Mouse (Mus musculus): ENCODE data around the gene Phpt1. TPM values are rescaled to one million over a fixed set of nuclear protein-coding genes. Genes with fewer than 3 reads are reported as not detected.

The Phpt1 gene
- polyA plus RNA-seq, 1 experiment from 2014 or later = 36.3 TPM

DNA sequence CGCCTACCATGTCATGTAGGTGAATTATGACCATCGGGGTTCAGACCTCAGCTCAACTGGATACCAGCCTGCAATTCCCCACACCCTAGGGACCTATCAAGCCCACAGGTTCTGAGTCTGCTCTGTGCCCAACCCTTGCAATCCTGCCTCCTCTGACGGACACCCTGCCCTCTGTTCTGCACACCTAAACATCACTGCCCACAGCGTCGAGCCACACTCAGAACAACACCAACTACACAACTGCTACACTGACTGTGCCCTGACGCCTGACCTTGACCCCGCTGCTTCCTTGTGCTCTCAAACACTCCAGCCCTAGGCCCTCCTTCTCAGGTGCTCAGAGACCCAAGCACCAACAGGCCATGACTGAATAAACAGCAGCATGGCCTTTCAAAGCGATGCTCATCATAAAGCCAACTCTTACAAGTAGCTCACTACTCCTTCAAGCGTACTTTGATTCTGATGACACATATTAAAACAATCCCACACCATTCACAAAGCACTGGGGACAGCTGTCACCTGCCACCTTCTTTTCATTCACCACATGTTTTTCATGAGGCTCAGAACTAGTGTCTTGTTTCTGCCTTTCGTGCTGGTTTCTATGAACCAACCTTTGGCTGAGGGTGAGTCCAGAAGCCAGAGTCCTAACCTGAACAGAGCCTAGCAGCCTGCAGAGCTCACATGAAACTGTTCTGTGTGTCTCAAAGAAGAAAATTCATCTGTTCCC is 33.2 kb downstream of the Phpt1 start:
- H3K9ac ChIP-seq = no peak overlapping the region
- H3K4me2 ChIP-seq = no peak overlapping the region
- no peaks in the 10 kb centered on the region for H3K9me3 ChIP-seq (replicated peaks)
- 84% methylated on average over 10 of the region's 10 CpGs for whole genome bisulfite sequencing (ENCODE audit: insufficient replicate concordance)
- H3K4me1 ChIP-seq (replicated peaks) = peaks cover 19% of the 10 kb centered on the region
- H3K4me3 ChIP-seq (replicated peaks) = no peak overlapping the region
- no peak for ATAC-seq (ENCODE audit: insufficient read depth)
- no peak overlapping the region for H3K27ac ChIP-seq (replicated peaks)
- peaks cover 26% of the 10 kb centered on the region for H3K36me3 ChIP-seq (replicated peaks)
- no peaks in the 10 kb centered on the region for H3K27me3 ChIP-seq

DNA sequence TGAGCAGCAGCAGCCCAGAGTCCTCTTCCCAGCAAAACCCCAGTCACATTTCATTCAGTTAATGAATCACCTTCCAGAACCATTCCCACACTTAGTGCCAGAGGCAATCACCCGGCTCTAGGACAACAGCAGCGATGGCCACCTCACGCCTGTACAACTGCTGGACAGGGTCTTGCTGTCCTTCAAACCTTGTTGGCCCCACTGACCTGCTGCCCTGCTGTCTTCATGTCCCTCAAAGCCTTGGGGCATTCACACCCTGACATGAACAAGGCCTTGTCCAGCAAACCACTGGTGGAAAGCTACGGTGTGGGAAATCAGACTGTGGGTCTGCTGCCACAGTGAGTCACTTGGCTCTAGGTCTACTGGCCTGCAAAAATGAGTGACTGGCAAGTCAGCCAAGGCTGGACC is 34.5 kb downstream of the Phpt1 start:
- 85% methylated on average over 4 of the region's 4 CpGs for WGBS (ENCODE audit: insufficient replicate concordance)
- Histone ChIP-seq H3K9ac (no peak overlapping the region), H3K27me3 (no peaks in the 10 kb centered on the region), H3K27ac (replicated peaks) (no peak overlapping the region), H3K4me2 (no peak overlapping the region), H3K4me1 (replicated peaks) (peaks cover 11% of the 10 kb centered on the region), H3K4me3 (replicated peaks) (no peak overlapping the region), H3K36me3 (replicated peaks) (peaks cover 38% of the 10 kb centered on the region), H3K9me3 (replicated peaks) (no peaks in the 10 kb centered on the region)
- no peak for ATAC-seq (ENCODE audit: insufficient read depth)

DNA sequence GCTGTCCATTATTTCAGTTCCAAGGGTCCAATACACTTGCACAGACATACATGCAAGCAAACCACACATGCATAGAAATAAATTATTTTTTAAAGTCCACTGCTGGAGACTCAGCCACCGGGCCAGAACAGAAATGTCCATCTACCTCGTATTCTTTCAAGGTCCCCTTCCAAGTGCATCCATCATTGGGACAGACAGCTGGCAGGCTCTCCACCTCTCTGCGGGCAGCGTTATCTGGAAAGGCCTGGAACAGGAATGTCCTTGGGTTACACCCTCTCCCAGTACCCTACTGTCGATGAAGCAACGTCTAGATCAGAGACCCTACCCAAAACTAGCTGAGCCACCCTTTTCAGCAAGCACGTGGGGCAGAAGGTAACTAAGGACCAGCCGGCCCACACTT is 38.5 kb downstream of the Phpt1 start:
- H3K4me2 ChIP-seq = no peak overlapping the region
- H3K9me3 ChIP-seq (replicated peaks) = no peaks in the 10 kb centered on the region
- H3K4me3 ChIP-seq (replicated peaks) = no peak overlapping the region
- WGBS (ENCODE audit: insufficient replicate concordance) = 84% methylated on average over 8 of the region's 8 CpGs
- H3K36me3 ChIP-seq (replicated peaks) = peaks cover 70% of the 10 kb centered on the region
- H3K27me3 ChIP-seq = no peaks in the 10 kb centered on the region
- no peak for ATAC-seq (ENCODE audit: insufficient read depth)
- peaks cover 7% of the 10 kb centered on the region for H3K4me1 ChIP-seq (replicated peaks)
- no peak overlapping the region for H3K27ac ChIP-seq (replicated peaks)
- no peak overlapping the region for H3K9ac ChIP-seq

DNA sequence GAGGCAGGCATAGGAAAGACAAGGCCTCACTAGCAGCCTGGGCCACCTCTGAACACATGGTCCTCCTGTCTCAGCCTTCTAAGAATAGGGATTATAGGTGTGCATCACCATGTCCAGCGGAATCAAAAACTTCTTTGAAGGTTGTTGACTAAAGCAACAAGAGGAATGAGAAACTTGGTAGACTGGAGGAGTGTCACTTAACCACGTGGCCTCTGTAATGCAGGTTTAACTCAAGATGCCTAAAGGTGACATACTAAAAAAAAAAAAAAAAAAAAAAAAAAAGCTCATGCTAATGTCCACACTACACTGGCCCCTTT is 40.2 kb downstream of the Phpt1 start:
- 87% methylated on average over 2 of the region's 2 CpGs for WGBS (ENCODE audit: insufficient replicate concordance)
- Histone ChIP-seq H3K4me1 (replicated peaks) (peaks cover 7% of the 10 kb centered on the region), H3K9ac (no peak overlapping the region), H3K4me3 (replicated peaks) (no peak overlapping the region), H3K27ac (replicated peaks) (no peak overlapping the region), H3K36me3 (replicated peaks) (peaks cover 82% of the 10 kb centered on the region), H3K4me2 (no peak overlapping the region), H3K27me3 (no peaks in the 10 kb centered on the region), H3K9me3 (replicated peaks) (no peaks in the 10 kb centered on the region)
- no peak for ATAC-seq (ENCODE audit: insufficient read depth)

DNA sequence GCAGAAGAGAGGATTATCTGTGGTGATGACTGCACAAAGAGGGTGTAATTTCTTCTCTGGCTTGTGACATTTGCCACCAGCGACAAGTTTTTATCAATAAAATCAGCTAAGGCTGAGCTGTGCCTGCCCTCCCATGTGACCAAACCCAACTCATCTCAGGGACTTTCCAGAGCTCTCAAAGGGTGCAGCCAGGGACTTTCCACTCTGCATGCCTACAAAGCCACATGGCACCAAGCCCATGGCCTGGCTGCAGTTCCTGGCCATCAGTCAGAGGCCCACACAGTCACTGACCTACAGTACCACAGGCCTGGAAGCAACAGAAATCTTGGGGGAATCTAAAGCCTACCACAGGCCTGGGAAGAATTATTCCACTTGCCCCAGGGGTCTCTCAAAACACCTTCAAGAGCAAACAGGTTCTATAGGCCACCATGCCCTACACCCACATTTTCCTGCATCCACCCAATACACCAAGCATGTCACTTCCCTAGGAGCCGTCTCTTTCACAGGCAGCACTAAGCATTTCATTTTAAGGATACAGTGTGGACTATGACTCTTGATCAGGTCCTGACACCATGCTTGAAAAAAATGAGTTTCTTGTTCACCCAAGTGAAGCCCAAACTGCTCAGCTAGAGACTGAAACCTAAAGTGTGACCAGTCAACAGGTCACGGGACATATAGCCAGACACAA is 40.7 kb downstream of the Phpt1 start:
- Histone ChIP-seq H3K4me1 (replicated peaks) (peaks cover 7% of the 10 kb centered on the region), H3K36me3 (replicated peaks) (peaks cover 87% of the 10 kb centered on the region), H3K27ac (replicated peaks) (no peak overlapping the region), H3K4me2 (no peak overlapping the region), H3K9ac (no peak overlapping the region), H3K27me3 (no peaks in the 10 kb centered on the region), H3K4me3 (replicated peaks) (no peak overlapping the region), H3K9me3 (replicated peaks) (no peaks in the 10 kb centered on the region)
- no peak for ATAC-seq (ENCODE audit: insufficient read depth)
- 58% methylated on average over 3 of the region's 3 CpGs for WGBS (ENCODE audit: insufficient replicate concordance)

DNA sequence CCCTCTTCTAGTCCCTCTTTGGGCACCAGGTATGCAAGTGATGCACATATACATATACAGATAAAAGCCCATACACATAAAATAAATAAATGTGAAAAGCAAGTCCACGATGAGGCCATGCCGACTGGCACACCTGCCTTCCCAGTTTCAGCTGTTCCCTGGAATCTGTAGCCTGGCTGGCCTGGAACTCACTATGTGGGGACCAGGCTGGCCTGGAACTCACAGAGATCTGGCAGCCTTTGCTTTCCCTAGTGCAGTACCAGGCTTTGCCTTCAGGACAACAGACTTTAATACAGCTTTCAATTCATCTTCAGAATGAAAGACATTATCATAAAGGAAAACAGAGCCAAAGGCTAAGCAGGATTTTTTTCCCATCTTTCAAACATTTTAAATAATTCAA is 41.3 kb downstream of the Phpt1 start:
- Histone ChIP-seq H3K9ac (no peak overlapping the region), H3K4me3 (replicated peaks) (no peak overlapping the region), H3K4me1 (replicated peaks) (peaks cover 7% of the 10 kb centered on the region), H3K9me3 (replicated peaks) (no peaks in the 10 kb centered on the region), H3K27me3 (no peaks in the 10 kb centered on the region), H3K4me2 (no peak overlapping the region), H3K36me3 (replicated peaks) (peaks cover 92% of the 10 kb centered on the region), H3K27ac (replicated peaks) (no peak overlapping the region)
- WGBS (ENCODE audit: insufficient replicate concordance) = 93% methylated on average over 2 of the region's 2 CpGs
- ATAC-seq (ENCODE audit: insufficient read depth) = no peak

DNA sequence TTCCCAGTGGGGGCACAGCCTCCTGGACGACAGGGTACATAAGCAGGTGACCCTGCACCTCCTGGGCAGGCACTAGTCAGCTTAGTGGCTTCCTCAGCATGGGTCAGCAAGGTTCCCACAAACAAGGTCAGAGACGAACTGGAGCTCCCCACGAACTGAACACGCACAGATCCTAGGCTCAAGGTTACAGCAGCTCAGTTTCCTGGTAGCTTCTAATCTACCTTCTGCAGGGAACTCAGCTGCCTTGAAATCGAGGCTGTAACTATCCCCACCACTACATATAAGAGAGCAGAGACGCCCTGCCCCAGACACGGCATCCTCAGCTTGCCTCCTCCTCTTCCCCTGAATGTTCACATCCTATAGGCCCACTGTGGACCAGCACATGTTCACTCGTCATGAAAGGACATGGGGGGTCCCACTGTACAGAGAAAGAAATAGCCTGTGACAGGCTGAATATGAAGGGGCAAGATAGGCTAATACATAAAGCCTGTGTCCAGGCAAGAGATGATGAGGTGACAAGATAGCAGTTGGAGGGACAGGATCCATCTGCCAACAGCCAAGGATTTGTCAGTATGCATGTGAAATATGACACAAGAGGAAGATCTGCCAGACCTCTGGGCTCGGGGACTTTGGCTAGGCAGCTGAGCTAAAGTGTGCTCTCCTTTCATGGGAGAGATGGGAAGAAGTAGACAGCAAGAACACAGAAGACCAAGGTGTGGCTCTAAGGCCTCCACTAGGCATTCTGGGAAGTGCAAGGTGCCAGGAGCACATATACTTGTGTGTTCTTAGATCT is 48.3 kb downstream of the Phpt1 start:
- Histone ChIP-seq H3K4me3 (replicated peaks) (no peak overlapping the region), H3K9me3 (replicated peaks) (no peaks in the 10 kb centered on the region), H3K27ac (replicated peaks) (no peak overlapping the region), H3K27me3 (no peaks in the 10 kb centered on the region), H3K36me3 (replicated peaks) (peaks cover 96% of the 10 kb centered on the region), H3K4me2 (no peak overlapping the region), H3K4me1 (replicated peaks) (no peaks in the 10 kb centered on the region), H3K9ac (no peak overlapping the region)
- no peak for ATAC-seq (ENCODE audit: insufficient read depth)
- 67% methylated on average over 9 of the region's 9 CpGs for WGBS (ENCODE audit: insufficient replicate concordance)

Other genes with a start within 250 kb of the Phpt1 start
- gene Man1b1, start 242.9 kb downstream of the Phpt1 start, polyA plus RNA-seq (2015; fragmentation: Nextera tagmentation; extraction: Ambion mirVana) = 15.9 and 17.1 TPM in 2 replicates
- gene Dpp7, start 218.9 kb downstream of the Phpt1 start, polyA plus RNA-seq (2015; fragmentation: Nextera tagmentation; extraction: Ambion mirVana) = 11.5 and 14.7 TPM in 2 replicates
- 15.1 and 15.4 TPM in 2 replicates for gene Uap1l1, start 209.5 kb downstream of the Phpt1 start, polyA plus RNA-seq (2015; fragmentation: Nextera tagmentation; extraction: Ambion mirVana)
- 18.5 and 19.5 TPM in 2 replicates for gene Sapcd2, start 202.9 kb downstream of the Phpt1 start, polyA plus RNA-seq (2015; fragmentation: Nextera tagmentation; extraction: Ambion mirVana)
- 0.58 and 0.71 TPM in 2 replicates for gene Entpd2, start 179.3 kb downstream of the Phpt1 start, polyA plus RNA-seq (2015; fragmentation: Nextera tagmentation; extraction: Ambion mirVana)
- 4.5 and 6.1 TPM in 2 replicates for gene Npdc1, start 175.9 kb downstream of the Phpt1 start, polyA plus RNA-seq (2015; fragmentation: Nextera tagmentation; extraction: Ambion mirVana)
- 1.2 and 1.7 TPM in 2 replicates for gene Fut7, start 152.0 kb downstream of the Phpt1 start, polyA plus RNA-seq (2015; fragmentation: Nextera tagmentation; extraction: Ambion mirVana)
- 1.2 and 1.3 TPM in 2 replicates for gene Abca2, start 146.5 kb downstream of the Phpt1 start, polyA plus RNA-seq (2015; fragmentation: Nextera tagmentation; extraction: Ambion mirVana)
- gene Clic3, start 118.4 kb downstream of the Phpt1 start, polyA plus RNA-seq (2015; fragmentation: Nextera tagmentation; extraction: Ambion mirVana) = 0.38 and 1.0 TPM in 2 replicates
- 8.3 and 10.6 TPM in 2 replicates for gene Paxx, start 114.1 kb downstream of the Phpt1 start, polyA plus RNA-seq (2015; fragmentation: Nextera tagmentation; extraction: Ambion mirVana)
- 0.23 and 0.38 TPM in 2 replicates for gene Ptgds, start 105.2 kb downstream of the Phpt1 start, polyA plus RNA-seq (2015; fragmentation: Nextera tagmentation; extraction: Ambion mirVana)
- gene Lcn12, start 81.3 kb downstream of the Phpt1 start, polyA plus RNA-seq (2015; fragmentation: Nextera tagmentation; extraction: Ambion mirVana) = not detected in 2 replicates
- gene Fbxw5, start 74.5 kb downstream of the Phpt1 start, polyA plus RNA-seq (2015; fragmentation: Nextera tagmentation; extraction: Ambion mirVana) = 24.0 and 28.6 TPM in 2 replicates
- 64.9 and 88.1 TPM in 2 replicates for gene C8g, start 73.5 kb downstream of the Phpt1 start, polyA plus RNA-seq (2015; fragmentation: Nextera tagmentation; extraction: Ambion mirVana)
- gene Traf2, start 28.3 kb downstream of the Phpt1 start, polyA plus RNA-seq (2015; fragmentation: Nextera tagmentation; extraction: Ambion mirVana) = 14.1 and 15.1 TPM in 2 replicates
- gene Edf1, start 17.4 kb downstream of the Phpt1 start, polyA plus RNA-seq (2015; fragmentation: Nextera tagmentation; extraction: Ambion mirVana) = 186 and 201 TPM in 2 replicates
- 0.32 and 7.7 TPM in 2 replicates for gene Mamdc4, start 379 bp downstream of the Phpt1 start, polyA plus RNA-seq (2015; fragmentation: Nextera tagmentation; extraction: Ambion mirVana)
- gene Ajm1, start 6.5 kb upstream of the Phpt1 start, polyA plus RNA-seq (2015; fragmentation: Nextera tagmentation; extraction: Ambion mirVana) = 0.03 TPM in 1 of 2 replicates, not detected in the other
- 21.7 and 23.5 TPM in 2 replicates for gene Rabl6, start 33.3 kb upstream of the Phpt1 start, polyA plus RNA-seq (2015; fragmentation: Nextera tagmentation; extraction: Ambion mirVana)
- gene Ccdc183, start 42.5 kb upstream of the Phpt1 start, polyA plus RNA-seq (2015; fragmentation: Nextera tagmentation; extraction: Ambion mirVana) = 0.05 and 0.06 TPM in 2 replicates
- gene Tmem141, start 46.8 kb upstream of the Phpt1 start, polyA plus RNA-seq (2015; fragmentation: Nextera tagmentation; extraction: Ambion mirVana) = 8.2 and 9.9 TPM in 2 replicates
- 70.4 and 90.0 TPM in 2 replicates for gene Fcna, start 52.8 kb upstream of the Phpt1 start, polyA plus RNA-seq (2015; fragmentation: Nextera tagmentation; extraction: Ambion mirVana)
- gene Lcn8, start 77.9 kb upstream of the Phpt1 start, polyA plus RNA-seq (2015; fragmentation: Nextera tagmentation; extraction: Ambion mirVana) = not detected in 2 replicates
- gene Lcn5, start 82.7 kb upstream of the Phpt1 start, polyA plus RNA-seq (2015; fragmentation: Nextera tagmentation; extraction: Ambion mirVana) = not detected in 2 replicates
- gene Lcn6, start 101.6 kb upstream of the Phpt1 start, polyA plus RNA-seq (2015; fragmentation: Nextera tagmentation; extraction: Ambion mirVana) = not detected in 2 replicates
- gene Lcn10, start 107.5 kb upstream of the Phpt1 start, polyA plus RNA-seq (2015; fragmentation: Nextera tagmentation; extraction: Ambion mirVana) = not detected in 2 replicates
- gene Obp2a, start 124.8 kb upstream of the Phpt1 start, polyA plus RNA-seq (2015; fragmentation: Nextera tagmentation; extraction: Ambion mirVana) = not detected in 2 replicates
- gene Bmyc, start 131.5 kb upstream of the Phpt1 start, polyA plus RNA-seq (2015; fragmentation: Nextera tagmentation; extraction: Ambion mirVana) = 7.5 TPM in 2 replicates
- gene Obp2b, start 161.8 kb upstream of the Phpt1 start, polyA plus RNA-seq (2015; fragmentation: Nextera tagmentation; extraction: Ambion mirVana) = not detected in 2 replicates
- not detected in 2 replicates for gene Lcn3, start 190.3 kb upstream of the Phpt1 start, polyA plus RNA-seq (2015; fragmentation: Nextera tagmentation; extraction: Ambion mirVana)
- gene Lcn11, start 201.8 kb upstream of the Phpt1 start, polyA plus RNA-seq (2015; fragmentation: Nextera tagmentation; extraction: Ambion mirVana) = not detected in 2 replicates
- gene Gm13539, start 207.0 kb upstream of the Phpt1 start, polyA plus RNA-seq (2015; fragmentation: Nextera tagmentation; extraction: Ambion mirVana) = not detected in 2 replicates
- not detected in 2 replicates for gene Glt6d1, start 240.6 kb upstream of the Phpt1 start, polyA plus RNA-seq (2015; fragmentation: Nextera tagmentation; extraction: Ambion mirVana)
- not detected in 2 replicates for gene Lcn9, start 247.9 kb upstream of the Phpt1 start, polyA plus RNA-seq (2015; fragmentation: Nextera tagmentation; extraction: Ambion mirVana)